Mouse (Mus musculus) CD4-positive, CD25-positive, alpha-beta regulatory T cell, adult 4 months (primary cell): Measurements from ENCODE around the gene Cops2. TPM values are rescaled to one million over a fixed set of nuclear protein-coding genes. Genes with fewer than 3 reads are reported as not detected.

Experiments
- ATAC-seq: one replicate; pipeline ENCODE4 v1.8.0; 2017
- polyA plus RNA-seq, 2 experiments: library from polyadenylated mRNA; unstranded; fragments of 100-300 nt; shearing (Covaris generic); gene quantifications; one replicate each; pipeline ENCODE4 v1.2.1; 2017

Gene Cops2
- 10 to 100 TPM; 74.9 to 79.6 TPM for polyA plus RNA-seq

GRCm38 (mm10) chr2:125858521-125859280 lies at the start of gene Cops2, which contains the start of gene Galk2:
TSS of gene Cops2 (minus strand) at chr2:125859139.
TSS of gene Galk2 (plus strand) at chr2:125859109.
- peak; percentile 99 for ATAC-seq

- ATAC-seq = no peak
Measured at GRCm38 (mm10) chr2:125907580-125908255, 48.8 kb upstream of the Cops2 start.

- no peak for ATAC-seq
Measured at GRCm38 (mm10) chr2:125906407-125907066, 47.6 kb upstream of the Cops2 start.

- no peak for ATAC-seq
Measured at GRCm38 (mm10) chr2:125901426-125901825, 42.5 kb upstream of the Cops2 start.

- ATAC-seq = no peak
Measured at GRCm38 (mm10) chr2:125900797-125901410, 42.0 kb upstream of the Cops2 start.

- ATAC-seq = no peak
Measured at GRCm38 (mm10) chr2:125896355-125896754, 37.4 kb upstream of the Cops2 start.

- ATAC-seq = no peak
Measured at GRCm38 (mm10) chr2:125895099-125895498, 36.2 kb upstream of the Cops2 start.

GRCm38 (mm10) chr2:125893096-125893495 lies 34.2 kb upstream of the Cops2 start:
- no peak for ATAC-seq

GRCm38 (mm10) chr2:125885891-125886576 lies 27.1 kb upstream of the Cops2 start:
- ATAC-seq = no peak

GRCm38 (mm10) chr2:125870159-125870558 lies 11.2 kb upstream of the Cops2 start:
- ATAC-seq = no peak

- no peak for ATAC-seq
Measured at GRCm38 (mm10) chr2:125868301-125868700, 9.4 kb upstream of the Cops2 start.

- ATAC-seq = peak; percentile 98
Measured at GRCm38 (mm10) chr2:125866058-125866740, 7.3 kb upstream of the Cops2 start.

GRCm38 (mm10) chr2:125865585-125865984 lies 6.6 kb upstream of the Cops2 start:
- no peak for ATAC-seq

GRCm38 (mm10) chr2:125864551-125864950 lies 5.6 kb upstream of the Cops2 start:
- no peak for ATAC-seq

GRCm38 (mm10) chr2:125863799-125864198 lies 4.9 kb upstream of the Cops2 start:
- ATAC-seq = no peak

GRCm38 (mm10) chr2:125857707-125858106 lies 1.2 kb downstream of the Cops2 start:
- ATAC-seq = no peak

- ATAC-seq = no peak
Measured at GRCm38 (mm10) chr2:125851237-125851636, 7.7 kb downstream of the Cops2 start.

GRCm38 (mm10) chr2:125838708-125839284 lies 20.1 kb downstream of the Cops2 start:
- no peak for ATAC-seq

- ATAC-seq = no peak
Measured at GRCm38 (mm10) chr2:125838091-125838490, 20.8 kb downstream of the Cops2 start.

- ATAC-seq = peak; percentile 85
Measured at GRCm38 (mm10) chr2:125829924-125830323, 29.0 kb downstream of the Cops2 start.

- no peak for ATAC-seq
Measured at GRCm38 (mm10) chr2:125827898-125828297, 31.0 kb downstream of the Cops2 start.
